ENCODE assay signal across 8 mouse cellular contexts in genomic region chr6:83794760-83795296, GRCm38 (mm10). TPM values are rescaled to one million over a fixed set of nuclear protein-coding genes. Genes with fewer than 3 reads are reported as not detected.
A peak's percentile ranks its signal among the peaks of the same experiment; 100 is the strongest.
DNase-seq lines count a peak whose midpoint lies in the region; ATAC-seq lines count a peak whose summit lies in the region.

TSS of gene Nagk (plus strand) at chr6:83794982.

- 0 out of 2 replicates have a peak, but pooled peaks cover 12% of the 10 kb centered on the region for H3K27me3 ChIP-seq in hindbrain, embryonic 13.5 days

- H3K4me2 ChIP-seq in hindbrain, embryonic 13.5 days: peak within 1 kb of the TSS; percentile 85

- DNase-seq in NIH3T3 (ENCODE audit: low read depth): peak; percentile 99
- peak; percentile 96 for DNase-seq in cerebellum, postnatal 10 days
- peak; percentile 89 to 92 for DNase-seq in frontal cortex, postnatal 14 days (ENCODE audit: low spot score in 2 of 2)
- peak; percentile 82 to 93 for DNase-seq in layer of hippocampus, postnatal 25 days (ENCODE audit: extremely low spot score in 1 of 2, low spot score in 1 of 2)
- DNase-seq in lung, postnatal 25 days (ENCODE audit: low spot score): peak; percentile 94
- DNase-seq in retina, embryonic 14.5 days (ENCODE audit: low spot score): peak; percentile 94
- peak; percentile 97 for DNase-seq in thymus, postnatal 4 days

- under 1% methylated on average over 43 of the region's 43 CpGs for WGBS in hindbrain, embryonic 13.5 days

- peak within 1 kb of the TSS; percentile 91 for H3K9ac ChIP-seq in hindbrain, embryonic 13.5 days

- peak within 1 kb of the TSS; percentile 98 for H3K27ac ChIP-seq in hindbrain, embryonic 13.5 days

- ATAC-seq in hindbrain, embryonic 13.5 days (ENCODE audit: low FRiP score): peak; percentile 97

- no peaks in the 10 kb centered on the region for H3K9me3 ChIP-seq in hindbrain, embryonic 13.5 days

- peaks cover 24% of the 10 kb centered on the region for H3K4me1 ChIP-seq in hindbrain, embryonic 13.5 days (replicated peaks)

- peaks cover 20% of the 10 kb centered on the region for H3K36me3 ChIP-seq in hindbrain, embryonic 13.5 days

- peak within 1 kb of the TSS; percentile 73 for H3K4me3 ChIP-seq in hindbrain, embryonic 13.5 days

RNA-seq across cellular contexts. Expression of gene Nagk, which starts in this region (rescaled TPM):
- 98.1 and 98.5 TPM in 2 replicates for polyA plus RNA-seq in hindbrain, embryonic 13.5 days (2015; fragmentation: Nextera tagmentation; extraction: Ambion mirVana)
- 10 to 100 TPM; 45.1 to 45.9 TPM for total RNA-seq in layer of hippocampus, postnatal 25 days (2021)

Comparison
In these comparisons a context has a peak if more than half of its experiments do, and no peak if none do; other contexts are left out.
1. Peak in every context shown above with its lines: DNase-seq, ATAC-seq, H3K4me3 ChIP-seq and H3K27ac ChIP-seq.